Mouse (Mus musculus) thymus, postnatal 10 days (tissue): ENCODE data around the gene Rnf43.

ENCODE experiments used
- DNase-seq, 2 experiments: peaks; one replicate each; pipeline ENCODE4 v3.0.0; 2021; ENCODE audit warnings: low spot score in 2 of 2

Rnf43 gene

GRCm38 (mm10) chr11:87662407-87662806 is at the start of gene Rnf43:
TSS of gene Rnf43 (plus strand) at chr11:87662722.
- DNase-seq: peak; percentile 80 to 91

- no peak for DNase-seq
Observed at GRCm38 (mm10) chr11:87613972-87614371, 48.5 kb upstream of the Rnf43 start.

GRCm38 (mm10) chr11:87615551-87615950 is 47.0 kb upstream of the Rnf43 start:
- no peak for DNase-seq

- no peak for DNase-seq
Observed at GRCm38 (mm10) chr11:87615952-87616351, 46.6 kb upstream of the Rnf43 start.

GRCm38 (mm10) chr11:87616790-87617474 is 45.6 kb upstream of the Rnf43 start, which contains the start of gene Hsf5:
TSS of gene Hsf5 (plus strand) at chr11:87617164.
- no peak for DNase-seq

- DNase-seq: no peak
Observed at GRCm38 (mm10) chr11:87617606-87618005, 44.9 kb upstream of the Rnf43 start.

- DNase-seq: no peak
Observed at GRCm38 (mm10) chr11:87623160-87623559, 39.4 kb upstream of the Rnf43 start.

GRCm38 (mm10) chr11:87629859-87630258 is 32.7 kb upstream of the Rnf43 start:
- peak; percentile 11 to 56 for DNase-seq

GRCm38 (mm10) chr11:87638793-87639192 is 23.7 kb upstream of the Rnf43 start:
- no peak for DNase-seq

- DNase-seq: peak in 1 of 2 experiments; percentile 7
Observed at GRCm38 (mm10) chr11:87639206-87639605, 23.3 kb upstream of the Rnf43 start.

GRCm38 (mm10) chr11:87642865-87643264 is 19.7 kb upstream of the Rnf43 start:
- DNase-seq: no peak

GRCm38 (mm10) chr11:87654693-87655092 is 7.8 kb upstream of the Rnf43 start:
- no peak for DNase-seq

- DNase-seq: no peak
Observed at GRCm38 (mm10) chr11:87659216-87659615, 3.3 kb upstream of the Rnf43 start.

- no peak for DNase-seq
Observed at GRCm38 (mm10) chr11:87662822-87663221, 300 bp downstream of the Rnf43 start.

GRCm38 (mm10) chr11:87663948-87664347 is 1.4 kb downstream of the Rnf43 start:
- no peak for DNase-seq

GRCm38 (mm10) chr11:87664521-87664920 is 2.0 kb downstream of the Rnf43 start:
- DNase-seq: no peak

GRCm38 (mm10) chr11:87665224-87665623 is 2.7 kb downstream of the Rnf43 start:
- DNase-seq: no peak

- DNase-seq: no peak
Observed at GRCm38 (mm10) chr11:87665658-87666057, 3.1 kb downstream of the Rnf43 start.

- DNase-seq: no peak
Observed at GRCm38 (mm10) chr11:87666256-87667035, 3.9 kb downstream of the Rnf43 start.

GRCm38 (mm10) chr11:87667107-87668090 is 4.9 kb downstream of the Rnf43 start:
- DNase-seq: no peak

- no peak for DNase-seq
Observed at GRCm38 (mm10) chr11:87673282-87673681, 10.8 kb downstream of the Rnf43 start.

GRCm38 (mm10) chr11:87675606-87676005 is 13.1 kb downstream of the Rnf43 start:
- DNase-seq: no peak
